Mouse (Mus musculus): ENCODE data around the gene Adk.

Adk gene

GRCm38 (mm10) chr14:21100876-21101275 lies 48.5 kb downstream of the Adk start:
- DNase-seq (ENCODE audit: low spot score): no peak

- no peak for DNase-seq (ENCODE audit: low spot score)
Measured at GRCm38 (mm10) chr14:21101562-21101961, 49.2 kb downstream of the Adk start.

- DNase-seq (ENCODE audit: low spot score): no peak
Measured at GRCm38 (mm10) chr14:21102666-21103203, 50.4 kb downstream of the Adk start.

GRCm38 (mm10) chr14:21105049-21105448 lies 52.7 kb downstream of the Adk start:
- no peak for DNase-seq (ENCODE audit: low spot score)

GRCm38 (mm10) chr14:21106582-21106981 lies 54.2 kb downstream of the Adk start:
- no peak for DNase-seq (ENCODE audit: low spot score)

- DNase-seq (ENCODE audit: low spot score): no peak
Measured at GRCm38 (mm10) chr14:21107551-21107950, 55.2 kb downstream of the Adk start.

- DNase-seq (ENCODE audit: low spot score): no peak
Measured at GRCm38 (mm10) chr14:21110492-21110891, 58.1 kb downstream of the Adk start.

- DNase-seq (ENCODE audit: low spot score): no peak
Measured at GRCm38 (mm10) chr14:21111500-21111899, 59.1 kb downstream of the Adk start.

- no peak for DNase-seq (ENCODE audit: low spot score)
Measured at GRCm38 (mm10) chr14:21112174-21112573, 59.8 kb downstream of the Adk start.

GRCm38 (mm10) chr14:21112742-21113141 lies 60.4 kb downstream of the Adk start:
- DNase-seq (ENCODE audit: low spot score): peak; percentile 43

GRCm38 (mm10) chr14:21114339-21114738 lies 62.0 kb downstream of the Adk start:
- no peak for DNase-seq (ENCODE audit: low spot score)

- peak; percentile 60 for DNase-seq (ENCODE audit: low spot score)
Measured at GRCm38 (mm10) chr14:21115318-21115717, 62.9 kb downstream of the Adk start.

GRCm38 (mm10) chr14:21115888-21116460 lies 63.6 kb downstream of the Adk start:
- peak; percentile 53 for DNase-seq (ENCODE audit: low spot score)

- DNase-seq (ENCODE audit: low spot score): no peak
Measured at GRCm38 (mm10) chr14:21118095-21118494, 65.7 kb downstream of the Adk start.

- DNase-seq (ENCODE audit: low spot score): no peak
Measured at GRCm38 (mm10) chr14:21119653-21120313, 67.4 kb downstream of the Adk start.

- DNase-seq (ENCODE audit: low spot score): no peak
Measured at GRCm38 (mm10) chr14:21120473-21120872, 68.1 kb downstream of the Adk start.

GRCm38 (mm10) chr14:21127215-21127614 lies 74.8 kb downstream of the Adk start:
- DNase-seq (ENCODE audit: low spot score): no peak

- no peak for DNase-seq (ENCODE audit: low spot score)
Measured at GRCm38 (mm10) chr14:21136906-21137305, 84.5 kb downstream of the Adk start.

- no peak for DNase-seq (ENCODE audit: low spot score)
Measured at GRCm38 (mm10) chr14:21142603-21143002, 90.2 kb downstream of the Adk start.

GRCm38 (mm10) chr14:21143406-21144115 lies 91.2 kb downstream of the Adk start:
- no peak for DNase-seq (ENCODE audit: low spot score)

GRCm38 (mm10) chr14:21147171-21147570 lies 94.8 kb downstream of the Adk start:
- DNase-seq (ENCODE audit: low spot score): no peak

GRCm38 (mm10) chr14:21150301-21150700 lies 97.9 kb downstream of the Adk start:
- DNase-seq (ENCODE audit: low spot score): no peak

GRCm38 (mm10) chr14:21152055-21152454 lies 99.7 kb downstream of the Adk start:
- DNase-seq (ENCODE audit: low spot score): no peak

Measured in yolk sac, embryonic 10.5 days (tissue).